Mouse (Mus musculus) CH12.LX (cell line): ENCODE measurements around the gene Etv6. TPM values are rescaled to one million over a fixed set of nuclear protein-coding genes. Genes with fewer than 3 reads are reported as not detected.

Experiments used
- DNase-seq: peaks from one replicate; pipeline ENCODE4 v3.0.0-alpha.2; 2013; ENCODE audit errors: extremely low read depth
- H3K27ac ChIP-seq: 2 replicates; pipeline ENCODE4 v1.5.1; 2012; ENCODE audit warnings: low read depth, mild to moderate bottlenecking, control low read depth, moderate library complexity; ENCODE audit not compliant: insufficient read depth
- H3K27me3 ChIP-seq: replicated peaks from 2 replicates; pipeline ENCODE3; 2012; ENCODE audit warnings: inconsistent platforms
- H3K36me3 ChIP-seq, 2 experiments: replicated peaks in 1 of 2; 2 replicates each; pipeline versions ENCODE3 to v1.6.1; 2012; ENCODE audit warnings: inconsistent platforms in 1 of 2, low read length in 1 of 2, mild to moderate bottlenecking in 1 of 2, mixed read lengths in 1 of 2, moderate library complexity in 1 of 2; ENCODE audit not compliant: control insufficient read depth in 1 of 2, insufficient read depth in 1 of 2
- H3K4me1 ChIP-seq, 2 experiments: 2 replicates each; pipeline ENCODE4 v1.6.1; 2012; ENCODE audit warnings: inconsistent platforms in 1 of 2, moderate library complexity in 1 of 2; ENCODE audit not compliant: insufficient read depth in 2 of 2, control insufficient read depth in 1 of 2
- H3K4me2 ChIP-seq: 2 replicates; pipeline ENCODE4 v1.6.1; 2012; ENCODE audit warnings: low read depth, mild to moderate bottlenecking, control low read depth; ENCODE audit not compliant: poor library complexity, insufficient read depth, severe bottlenecking
- H3K4me3 ChIP-seq, 3 experiments: fragments of 150-350 bp in 1 of 3; sonication (generic) in 1 of 3; replicated peaks in 1 of 3; 2 replicates each; pipeline versions ENCODE3 to v1.5.1; 2011 to 2012; ENCODE audit warnings: low read depth in 2 of 3, low read length in 2 of 3, mild to moderate bottlenecking in 2 of 3, moderate library complexity in 2 of 3, control low read depth in 1 of 3, improper control_type of control experiment in 1 of 3, inconsistent platforms in 1 of 3, mixed read lengths in 1 of 3; ENCODE audit not compliant: poor library complexity in 1 of 3
- H3K79me2 ChIP-seq: replicated peaks from 2 replicates; pipeline ENCODE4 v1.6.1; 2012; ENCODE audit warnings: mild to moderate bottlenecking, moderate library complexity; ENCODE audit not compliant: control insufficient read depth, poor library complexity, insufficient read depth, severe bottlenecking; ENCODE audit errors: extremely low read depth
- H3K9ac ChIP-seq: 2 replicates; pipeline ENCODE4 v1.6.1; 2012; ENCODE audit warnings: low read depth, mild to moderate bottlenecking, control low read depth, moderate library complexity; ENCODE audit not compliant: insufficient read depth
- H3K9me3 ChIP-seq: replicated peaks from 2 replicates; pipeline ENCODE3; 2012; ENCODE audit warnings: low read length, inconsistent platforms, mixed read lengths
- BHLHE40 ChIP-seq: IDR thresholded peaks from 2 replicates; pipeline ENCODE4 v1.6.1; 2011; ENCODE audit warnings: mild to moderate bottlenecking, low read depth, low read length, improper control_type of control experiment
- CHD1 ChIP-seq: IDR thresholded peaks from 2 replicates; pipeline ENCODE4 v1.6.1; 2012; ENCODE audit warnings: low read depth, low read length, improper control_type of control experiment, inconsistent platforms
- ELF1 ChIP-seq: IDR thresholded peaks from 2 replicates; pipeline ENCODE4 v1.6.1; 2014; ENCODE audit warnings: low read depth, mild to moderate bottlenecking, inconsistent platforms, low read length, improper control_type of control experiment
- EP300 ChIP-seq: IDR thresholded peaks from 2 replicates; pipeline ENCODE4 v1.6.1; 2011; ENCODE audit warnings: low read length, improper control_type of control experiment
- GABPA ChIP-seq: IDR thresholded peaks from 2 replicates; pipeline ENCODE4 v1.6.1; 2012; ENCODE audit warnings: low read depth, low read length, improper control_type of control experiment, inconsistent platforms; ENCODE audit not compliant: insufficient replicate concordance
- HCFC1 ChIP-seq: IDR thresholded peaks from 2 replicates; pipeline ENCODE4 v1.6.1; 2012; ENCODE audit warnings: low read depth, mild to moderate bottlenecking, inconsistent platforms, low read length, improper control_type of control experiment
- MAFK ChIP-seq: IDR thresholded peaks from 2 replicates; pipeline ENCODE4 v1.6.1; 2011; ENCODE audit warnings: low read length, improper control_type of control experiment; ENCODE audit not compliant: insufficient replicate concordance
- MAZ ChIP-seq: IDR thresholded peaks from 2 replicates; pipeline ENCODE4 v1.6.1; 2012; ENCODE audit warnings: low read depth, mild to moderate bottlenecking, inconsistent platforms, low read length, improper control_type of control experiment, moderate library complexity
- MXI1 ChIP-seq: IDR thresholded peaks from 2 replicates; pipeline ENCODE4 v1.6.1; 2011; ENCODE audit warnings: mild to moderate bottlenecking, low read depth, low read length, improper control_type of control experiment
- NELFE ChIP-seq: IDR thresholded peaks from 2 replicates; pipeline ENCODE4 v1.6.1; 2011; ENCODE audit warnings: low read depth, low read length, improper control_type of control experiment
- NRF1 ChIP-seq: IDR thresholded peaks from 2 replicates; pipeline ENCODE4 v1.6.1; 2014; ENCODE audit warnings: low read depth, mild to moderate bottlenecking, inconsistent platforms, low read length, improper control_type of control experiment, moderate library complexity
- POLR2A ChIP-seq: IDR thresholded peaks from 2 replicates; pipeline ENCODE4 v1.6.1; 2011; ENCODE audit warnings: low read depth, mild to moderate bottlenecking, improper control_type of control experiment, low read length
- RAD21 ChIP-seq: IDR thresholded peaks from 2 replicates; pipeline ENCODE4 v1.6.1; 2011; ENCODE audit warnings: low read depth, mild to moderate bottlenecking, low read length, improper control_type of control experiment, moderate library complexity
- SMC3 ChIP-seq: IDR thresholded peaks from 2 replicates; pipeline ENCODE4 v1.6.1; 2011; ENCODE audit warnings: low read depth, low read length, improper control_type of control experiment
- TCF12 ChIP-seq: IDR thresholded peaks from 2 replicates; pipeline ENCODE4 v1.6.1; 2014; ENCODE audit warnings: low read depth, mild to moderate bottlenecking, inconsistent platforms, low read length, improper control_type of control experiment
- UBTF ChIP-seq: IDR thresholded peaks from 2 replicates; pipeline ENCODE4 v1.6.1; 2012; ENCODE audit warnings: low read depth, mild to moderate bottlenecking, inconsistent platforms, low read length, improper control_type of control experiment, moderate library complexity
- USF2 ChIP-seq: conservative IDR thresholded peaks from 2 replicates; pipeline ENCODE4 v1.6.1; 2011; ENCODE audit warnings: low read depth, low read length, improper control_type of control experiment
- dilution Hi-C: fragments of 300-500 bp; cut with MboI; formaldehyde crosslinking; loops from 2 replicates; pipeline ENCODE4 v1.14.3; 2020; ENCODE audit warnings: low sequenced_read_pairs; ENCODE audit not compliant: extremely low pct_unique_long_range_greater_than_20kb, extremely low pct_ligation_motif_present
- in situ Hi-C: fragments of 300-500 bp; cut with MboI; formaldehyde crosslinking; loops from 3 replicates; pipeline ENCODE4 v1.14.3; 2019; ENCODE audit warnings: low sequenced_read_pairs, low pct_ligation_motif_present, low pct_unique_long_range_greater_than_20kb, mixed read lengths
- polyA plus RNA-seq: library from polyadenylated mRNA; unstranded; fragments of >175 nt; gene quantifications from 2 replicates; pipeline ENCODE4 v1.2.1, GENCODE M21; 2012; ENCODE audit warnings: low read depth; ENCODE audit not compliant: insufficient read length
- total RNA-seq, 2 experiments: library from RNA; depleted of rRNA; stranded (reverse); fragments of 300-350 nt in 1 of 2; fragments of >200 nt in 1 of 2; gene quantifications; 2 replicates each; pipeline ENCODE4 v1.2.3; 2012 to 2014

Etv6 gene
- total and polyA plus RNA-seq, 3 experiments, result 7.6 to 29.5 (median 10.1) TPM

GRCm38 (mm10) chr6:134250764-134251163 is 215.3 kb downstream of the Etv6 start:
- in situ Hi-C loops (no loop called here), dilution Hi-C loops (no loop called here)
- Histone ChIP-seq H3K4me3 (no peak overlapping the region), H3K27me3 (no peaks in the 10 kb centered on the region), H3K4me2 (no peak overlapping the region), H3K4me1 (no peaks in the 10 kb centered on the region), H3K9ac (no peak overlapping the region), H3K79me2 (no peaks in the 10 kb centered on the region), H3K27ac (no peak overlapping the region), H3K9me3 (no peaks in the 10 kb centered on the region), H3K36me3 (peaks cover 29 to 87% of the 10 kb centered on the region in 2 experiments)
- DNase-seq, result no peak
- TF ChIP-seq SMC3, result no peak
- no peak for TF ChIP-seq UBTF
- no peak for TF ChIP-seq EP300
- TF ChIP-seq MAZ, result no peak
- TF ChIP-seq MAFK, result no peak
- no peak for TF ChIP-seq USF2
- no peak for TF ChIP-seq BHLHE40
- TF ChIP-seq HCFC1, result no peak
- no peak for TF ChIP-seq NELFE
- TF ChIP-seq RAD21, result no peak
- TF ChIP-seq, all 38 proteins: peak for 0

DNA sequence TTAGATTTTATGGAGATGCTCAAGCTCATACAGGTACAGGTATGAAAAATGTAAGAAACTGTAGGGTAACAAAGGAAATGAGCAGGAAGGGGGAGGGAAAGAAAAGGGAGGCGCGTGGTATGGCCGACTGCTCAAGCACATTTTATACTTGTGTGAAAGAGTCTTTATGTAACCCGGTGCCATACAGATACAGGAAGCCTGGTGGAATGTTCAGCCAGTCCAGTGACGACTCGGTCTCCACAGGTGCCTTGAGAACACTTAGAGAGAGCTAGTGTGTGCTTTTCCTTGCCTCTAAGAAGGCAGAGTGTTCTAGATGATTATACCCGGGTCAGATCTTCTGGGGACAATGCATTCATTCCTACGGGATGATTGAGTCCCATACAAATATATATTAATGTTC is 215.9 kb downstream of the Etv6 start:
- no peak for DNase-seq
- Histone ChIP-seq H3K79me2 (no peaks in the 10 kb centered on the region), H3K4me1 (no peaks in the 10 kb centered on the region), H3K4me3 (no peak overlapping the region), H3K9me3 (no peaks in the 10 kb centered on the region), H3K27ac (no peak overlapping the region), H3K4me2 (no peak overlapping the region), H3K27me3 (no peaks in the 10 kb centered on the region), H3K9ac (no peak overlapping the region), H3K36me3 (peaks cover 31 to 91% of the 10 kb centered on the region in 2 experiments)
- in situ Hi-C loops, result no loop called here
- dilution Hi-C loops, result no loop called here
- TF ChIP-seq MXI1 (no peak), ELF1 (no peak), NELFE (no peak), CHD1 (no peak), BHLHE40 (no peak), UBTF (no peak), POLR2A (no peak), GABPA (no peak), NRF1 (no peak), MAFK (no peak), TCF12 (no peak), RAD21 (no peak)
